Comparison of ENCODE assay signal across 9 mouse cellular contexts in genomic region chr2:74697567-74698121, GRCm38 (mm10). TPM values are rescaled to one million over a fixed set of nuclear protein-coding genes. Genes with fewer than 3 reads are reported as not detected.
DNase-seq lines count a peak whose midpoint lies in the region; ATAC-seq and TF ChIP-seq lines count a peak whose summit lies in the region.
"Had no signal": no experiment of that assay in that cellular context is flagged by ENCODE, and none has a peak within 500 bp of the region (broad histone marks: within the 10 kb centered on the region; RNA-seq: fewer than 3 reads in every experiment).

Gene Hoxd9, plus strand, starts transcription at chr2:74697727.

- no peak for DNase-seq in liver, adult 2 months (ENCODE audit: extremely low read depth, low read depth, low spot score)
- no peak for DNase-seq in liver
- DNase-seq in embryonic facial prominence, embryonic 14.5 days (ENCODE audit: low spot score), result no peak
- DNase-seq in hindbrain, embryonic 11.5 days (ENCODE audit: low spot score), result no peak
- DNase-seq in layer of hippocampus, adult 11-12 months (ENCODE audit: low spot score), result no peak
- DNase-seq in spleen, postnatal 4 days (ENCODE audit: low spot score in 2 of 2), result no peak

- peaks cover 43% of the 10 kb centered on the region for H3K27me3 ChIP-seq in liver, adult 2 months (ENCODE audit: control insufficient read depth, insufficient read depth, low read length)
- peaks cover 99% of the 10 kb centered on the region for H3K27me3 ChIP-seq in embryonic facial prominence, embryonic 14.5 days (replicated peaks; ENCODE audit: control insufficient read depth, insufficient read depth, low read length)
- H3K27me3 ChIP-seq in hindbrain, embryonic 11.5 days (ENCODE audit: control insufficient read depth, insufficient read depth, low read length), result peaks cover 93% of the 10 kb centered on the region
- peaks cover 64% of the 10 kb centered on the region for H3K27me3 ChIP-seq in limb, embryonic 13.5 days
- peaks cover 86% of the 10 kb centered on the region for H3K27me3 ChIP-seq in small intestine, adult 2 months (ENCODE audit: control insufficient read depth, insufficient read depth, low read length)

- H3K4me2 ChIP-seq in embryonic facial prominence, embryonic 14.5 days (ENCODE audit: low read depth, low read length), result peak within 1 kb of the TSS; percentile 53
- H3K4me2 ChIP-seq in hindbrain, embryonic 11.5 days (replicated peaks; ENCODE audit: low read depth, low read length), result peak within 1 kb of the TSS; percentile 39
- peak within 1 kb of the TSS; percentile 91 for H3K4me2 ChIP-seq in limb, embryonic 13.5 days (replicated peaks)

- no peaks in the 10 kb centered on the region for H3K79me2 ChIP-seq in liver, adult 2 months (ENCODE audit: control insufficient read depth, insufficient read depth, low read length)

- ATAC-seq in embryonic facial prominence, embryonic 14.5 days (ENCODE audit: low read depth), result peak; percentile 54; the same call in 1 of the 2 replicates
- ATAC-seq in hindbrain, embryonic 11.5 days (ENCODE audit: low FRiP score), result peak; percentile 70
- peak; percentile 24 for ATAC-seq in limb, embryonic 13.5 days (ENCODE audit: low FRiP score, low read depth)

- H3K27ac ChIP-seq in liver, adult 2 months (replicated peaks; ENCODE audit: insufficient read depth, low read depth, low read length), result no peak within 1 kb of the TSS
- H3K27ac ChIP-seq in embryonic facial prominence, embryonic 14.5 days (replicated peaks; ENCODE audit: low read depth, low read length), result no peak within 1 kb of the TSS
- no peak within 1 kb of the TSS for H3K27ac ChIP-seq in hindbrain, embryonic 11.5 days (ENCODE audit: low read depth, low read length)
- H3K27ac ChIP-seq in limb, embryonic 13.5 days, result peak within 1 kb of the TSS; percentile 87
- no peak within 1 kb of the TSS for H3K27ac ChIP-seq in small intestine, adult 2 months (ENCODE audit: insufficient read depth, low read depth, low read length)

- 0 out of 2 replicates have a peak, but pooled peaks cover 1% of the 10 kb centered on the region for H3K4me1 ChIP-seq in liver, adult 2 months (ENCODE audit: control insufficient read depth, insufficient read depth, low read length)
- H3K4me1 ChIP-seq in embryonic facial prominence, embryonic 14.5 days (ENCODE audit: control insufficient read depth, insufficient read depth, low read length), result peaks cover 6% of the 10 kb centered on the region
- peaks cover 7% of the 10 kb centered on the region for H3K4me1 ChIP-seq in hindbrain, embryonic 11.5 days (replicated peaks; ENCODE audit: control insufficient read depth, insufficient read depth, low read length)
- peaks cover 66% of the 10 kb centered on the region for H3K4me1 ChIP-seq in limb, embryonic 13.5 days
- peaks cover 5% of the 10 kb centered on the region for H3K4me1 ChIP-seq in small intestine, adult 2 months (ENCODE audit: control insufficient read depth, insufficient read depth, insufficient read length, low read length)

- peak; percentile 20; the same call in 1 of the 2 replicates for TF ChIP-seq CTCF in liver, adult 2 months (IDR thresholded peaks at IDR 0.05; ENCODE audit: low read depth, low read length)
- TF ChIP-seq CTCF in small intestine, adult 2 months (IDR thresholded peaks at IDR 0.05; ENCODE audit: extremely low read depth, insufficient read length, insufficient replicate concordance, low read depth, low read length), result no peak

- TF ChIP-seq POLR2A in liver, adult 2 months (IDR thresholded peaks at IDR 0.05; ENCODE audit: extremely low read depth, insufficient read depth, low read length), result no peak
- TF ChIP-seq POLR2A in small intestine, adult 2 months (IDR thresholded peaks at IDR 0.05; ENCODE audit: low read depth, low read length), result no peak

- WGBS in liver, adult 2 months, result 2% methylated on average over 41 of the region's 43 CpGs
- WGBS in embryonic facial prominence, embryonic 14.5 days, result under 1% methylated on average over 38 of the region's 43 CpGs
- under 1% methylated on average over 41 of the region's 43 CpGs for WGBS in hindbrain, embryonic 11.5 days
- under 1% methylated on average over 43 of the region's 43 CpGs for WGBS in limb, embryonic 13.5 days
- WGBS in small intestine, adult 2 months, result 1% methylated on average over 43 of the region's 43 CpGs

- no peaks in the 10 kb centered on the region for H3K36me3 ChIP-seq in liver, adult 2 months (ENCODE audit: control insufficient read depth, insufficient read depth, low read length)
- no peaks in the 10 kb centered on the region for H3K36me3 ChIP-seq in embryonic facial prominence, embryonic 14.5 days (ENCODE audit: control insufficient read depth, insufficient read depth, low read length)
- H3K36me3 ChIP-seq in hindbrain, embryonic 11.5 days (ENCODE audit: control insufficient read depth, insufficient read depth, low read length), result no peaks in the 10 kb centered on the region
- H3K36me3 ChIP-seq in limb, embryonic 13.5 days, result peaks cover 5% of the 10 kb centered on the region; the same call in 1 of the 2 replicates
- no peaks in the 10 kb centered on the region for H3K36me3 ChIP-seq in small intestine, adult 2 months (ENCODE audit: control insufficient read depth, insufficient read depth, low read length)
- H3K36me3 ChIP-seq: G1E had no signal

- H3K4me3 ChIP-seq in liver, adult 2 months (ENCODE audit: insufficient read depth, low read depth, low read length), result peak within 1 kb of the TSS; percentile 34; the same call in 1 of the 2 replicates
- peak within 1 kb of the TSS; percentile 37 for H3K4me3 ChIP-seq in embryonic facial prominence, embryonic 14.5 days (ENCODE audit: low read depth, low read length)
- H3K4me3 ChIP-seq in hindbrain, embryonic 11.5 days (ENCODE audit: low read depth, low read length), result peak within 1 kb of the TSS; percentile 30
- H3K4me3 ChIP-seq in limb, embryonic 13.5 days, result peak within 1 kb of the TSS; percentile 60
- H3K4me3 ChIP-seq in small intestine, adult 2 months (ENCODE audit: low read depth, low read length), result peak within 1 kb of the TSS; percentile 62

- no peaks in the 10 kb centered on the region for H3K9me3 ChIP-seq in embryonic facial prominence, embryonic 14.5 days (ENCODE audit: control insufficient read depth, low read length)
- H3K9me3 ChIP-seq in hindbrain, embryonic 11.5 days (ENCODE audit: control insufficient read depth, low read length), result no peaks in the 10 kb centered on the region
- no peaks in the 10 kb centered on the region for H3K9me3 ChIP-seq in limb, embryonic 13.5 days

- H3K9ac ChIP-seq in liver, adult 2 months (ENCODE audit: low read depth, low read length), result no peak within 1 kb of the TSS
- peak within 1 kb of the TSS; percentile 30 for H3K9ac ChIP-seq in embryonic facial prominence, embryonic 14.5 days (ENCODE audit: low read depth, low read length)
- H3K9ac ChIP-seq in hindbrain, embryonic 11.5 days (ENCODE audit: low read depth, low read length), result no peak within 1 kb of the TSS
- peak within 1 kb of the TSS; percentile 90 for H3K9ac ChIP-seq in limb, embryonic 13.5 days

RNA-seq across cellular contexts. Expression of gene Hoxd9, which starts in this region (rescaled TPM):
- not detected in 2 replicates for total RNA-seq in liver, adult 2 months (2014; rRNA removed)
- polyA plus RNA-seq in liver, adult 2 months (2012; rRNA removed), result not detected in 2 replicates
- polyA plus RNA-seq in embryonic facial prominence, embryonic 14.5 days (2014; fragmentation: Nextera tagmentation; extraction: Ambion mirVana), result 2.0 and 2.3 TPM in 2 replicates
- 0.11 TPM in 1 of 2 replicates, not detected in the other for polyA plus RNA-seq in hindbrain, embryonic 11.5 days (2014; fragmentation: Nextera tagmentation; extraction: Ambion mirVana)
- 10.7 and 10.9 TPM in 2 replicates for polyA plus RNA-seq in limb, embryonic 13.5 days (2015; fragmentation: Nextera tagmentation; extraction: Ambion mirVana)
- 0.24 and 0.34 TPM in 2 replicates for polyA plus RNA-seq in small intestine, adult 2 months (2012; rRNA removed)
- total RNA-seq: G1E had no signal
- polyA plus RNA-seq: G1E had no signal

Comparison
In these comparisons a context has a peak if more than half of its experiments do, and no peak if none do; other contexts are left out.
1. Peak in ATAC-seq, H3K4me3 ChIP-seq and H3K4me2 ChIP-seq in hindbrain, embryonic 11.5 days; RNA of the gene not detected or under 1 TPM.
2. H3K9ac ChIP-seq: peak in embryonic facial prominence, embryonic 14.5 days (single experiment) and limb, embryonic 13.5 days (single experiment); none in liver, adult 2 months (single experiment) and hindbrain, embryonic 11.5 days (single experiment).
3. H3K4me2 ChIP-seq: peak in every context shown above with its lines; median percentile 91 in limb, embryonic 13.5 days; 53 in embryonic facial prominence, embryonic 14.5 days; 39 in hindbrain, embryonic 11.5 days.
4. Peak in every context shown above with its lines, with median percentiles within 50 percentile points of each other: H3K4me3 ChIP-seq and ATAC-seq.